Mouse (Mus musculus): ENCODE results near the gene Rxra. TPM values are rescaled to one million over a fixed set of nuclear protein-coding genes. Genes with fewer than 3 reads are reported as not detected.

Rxra gene
- total RNA-seq (2023), result 10.3 TPM

DNA sequence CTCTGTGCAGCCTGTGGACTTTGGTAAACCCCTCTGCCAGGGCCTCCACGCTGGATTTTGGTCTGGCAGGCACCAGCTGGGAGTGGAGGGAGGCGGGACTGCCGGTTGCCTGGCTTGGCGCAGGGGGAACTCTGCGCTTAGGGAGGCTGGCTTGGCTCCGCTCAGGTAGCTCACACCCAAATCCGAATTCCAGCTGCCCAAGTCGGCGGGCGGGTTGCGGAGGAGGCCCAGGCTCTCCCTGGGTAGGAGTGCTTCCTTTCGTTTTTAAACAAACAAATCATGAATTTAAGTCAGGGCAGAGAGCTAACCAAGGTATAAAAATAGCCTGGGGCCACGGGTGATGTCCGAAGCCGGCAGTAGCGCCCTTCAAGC, at the start of gene Rxra:
TSS of gene Rxra (plus strand) at position 335 of the 372 bp plus-strand sequence.

Other genes starting within 250 kb of the Rxra start
- 21.3 TPM for gene Vav2, start 249.4 kb upstream of the Rxra start, total RNA-seq (2023)
- gene Brd3os, start 234.1 kb upstream of the Rxra start, total RNA-seq (2023), result not detected
- gene Brd3, start 168.8 kb upstream of the Rxra start, total RNA-seq (2023), result 21.3 TPM
- 39.5 TPM for gene Wdr5, start 161.3 kb upstream of the Rxra start, total RNA-seq (2023)
- gene Col5a1, start 210.0 kb downstream of the Rxra start, total RNA-seq (2023), result not detected